Mouse (Mus musculus): ENCODE results near the gene Commd2. TPM values are rescaled to one million over a fixed set of nuclear protein-coding genes. Genes with fewer than 3 reads are reported as not detected.
A peak's percentile ranks its signal among the peaks of the same experiment; 100 is the strongest.

Gene Commd2
- total RNA-seq, 2 experiments from 2014 or later = 13.8 to 14.2 TPM

- intact Hi-C loops (cut with DNase I) = loop anchor here (1.0 kb wide), 1 partner anchor 159 kb away; no protein-coding TSS in a partner anchor
- peak; percentile 14 for DNase-seq (ENCODE audit: low spot score)
These were observed 26.1 kb downstream of the Commd2 start for GRCm38 (mm10) chr3:57625275-57625997.

DNA sequence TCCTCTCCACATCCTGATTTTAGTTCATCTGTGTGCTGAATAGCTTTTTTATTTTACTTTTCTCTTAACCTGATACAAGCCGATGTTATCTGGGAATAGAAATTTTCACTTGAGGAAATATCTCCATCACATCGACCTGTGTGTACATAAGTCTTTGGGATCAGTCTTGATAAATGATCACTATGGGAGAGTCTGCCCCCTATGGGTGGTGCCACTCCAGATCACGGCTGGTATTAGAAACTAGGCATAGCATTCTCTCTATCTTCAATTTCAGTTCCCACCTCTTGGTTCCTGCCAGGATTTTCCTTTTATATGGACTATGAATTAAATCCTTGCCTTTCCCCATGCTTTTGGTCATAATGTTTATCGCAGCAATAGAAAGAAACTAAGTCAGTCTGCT lies 31.8 kb downstream of the Commd2 start:
- DNase-seq (ENCODE audit: low spot score) = no peak
- intact Hi-C loops (cut with DNase I) = loop anchor here (5.0 kb wide), 1 partner anchor 352 kb away; no protein-coding TSS in a partner anchor

- intact Hi-C loops (cut with DNase I) = loop anchor here (1.0 to 2.0 kb wide), 2 partner anchors 39 to 145 kb away; no protein-coding TSS in a partner anchor
- DNase-seq (ENCODE audit: low spot score) = no peak
These were observed 35.9 kb downstream of the Commd2 start for GRCm38 (mm10) chr3:57615652-57616051.

GRCm38 (mm10) chr3:57612430-57612997 lies 39.0 kb downstream of the Commd2 start:
- DNase-seq (ENCODE audit: low spot score) = no peak
- intact Hi-C loops (cut with DNase I) = no loop called here

DNA sequence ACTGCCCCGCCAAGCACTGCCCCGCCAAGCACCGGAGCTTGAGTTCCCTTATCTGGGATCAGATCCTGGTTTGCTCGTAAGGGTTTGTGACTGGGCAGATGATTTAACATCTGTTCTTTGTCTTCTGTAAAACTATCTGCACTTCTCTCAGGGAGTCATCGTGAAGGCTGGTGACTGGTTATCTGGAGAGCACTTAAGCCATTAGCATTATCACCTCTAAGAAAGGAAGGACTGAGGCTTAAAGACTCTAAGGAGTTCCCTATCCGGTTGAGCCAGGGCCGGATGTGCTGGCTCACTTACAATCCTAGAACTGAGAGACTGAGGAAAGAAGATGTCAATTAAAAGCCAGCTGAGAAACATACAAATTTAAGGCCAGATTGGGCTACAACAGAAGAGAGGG lies 39.7 kb downstream of the Commd2 start:
- intact Hi-C loops (cut with DNase I) = no loop called here
- no peak for DNase-seq (ENCODE audit: low spot score)

- intact Hi-C loops (cut with DNase I) = loop anchor here (10.0 kb wide), 1 partner anchor 270 kb away; no protein-coding TSS in a partner anchor
- DNase-seq (ENCODE audit: low spot score) = peak; percentile 22
These were observed 46.9 kb downstream of the Commd2 start for GRCm38 (mm10) chr3:57604618-57605015.

GRCm38 (mm10) chr3:57603891-57604617 lies 47.5 kb downstream of the Commd2 start:
- no peak for DNase-seq (ENCODE audit: low spot score)
- intact Hi-C loops (cut with DNase I) = loop anchor here (10.0 kb wide), 1 partner anchor 269 kb away; no protein-coding TSS in a partner anchor

DNA sequence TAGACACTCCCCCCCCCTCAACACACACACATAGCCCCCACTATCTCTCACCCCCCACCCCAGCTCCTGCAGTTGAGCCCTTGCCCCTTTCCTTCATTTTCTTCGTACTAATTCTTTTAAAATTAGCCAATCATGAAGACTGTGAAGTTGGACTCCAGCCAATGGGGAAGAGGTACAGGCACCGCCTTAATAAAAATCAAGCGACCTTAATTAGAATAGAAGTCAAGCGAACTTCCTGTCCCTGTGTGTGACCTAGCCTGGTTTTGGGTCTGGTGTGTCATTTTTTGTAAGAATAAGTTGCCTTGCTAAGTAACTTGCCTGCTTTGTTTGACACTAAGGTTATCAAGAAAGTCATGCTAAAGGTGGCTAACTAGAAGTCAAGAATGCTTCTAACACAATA lies 48.9 kb downstream of the Commd2 start:
- no peak for DNase-seq (ENCODE audit: low spot score)

GRCm38 (mm10) chr3:57596566-57596965 lies 54.9 kb downstream of the Commd2 start:
- intact Hi-C loops (cut with DNase I) = no loop called here

More for the DNA sequence above, 48.9 kb downstream of the Commd2 start:
- intact Hi-C loops (cut with DNase I) = loop anchor here (10.0 kb wide), 1 partner anchor 268 kb away; no protein-coding TSS in a partner anchor

GRCm38 (mm10) chr3:57595506-57595905 lies 56.0 kb downstream of the Commd2 start:
- intact Hi-C loops (cut with DNase I) = no loop called here
- no peak for DNase-seq (ENCODE audit: low spot score)

More at GRCm38 (mm10) chr3:57596566-57596965, 54.9 kb downstream of the Commd2 start:
- no peak for DNase-seq (ENCODE audit: low spot score)

Small RNAs within 50 kb of the gene (microRNA-seq; reads per million reads assigned to microRNA genes)
- gene Mir6377 = not detected

Other genes starting within 250 kb of the Commd2 start
- under 1 TPM in 1 of 2 experiments, not detected in 1; 0.28 TPM for gene Tm4sf4, start 226.4 kb downstream of the Commd2 start, total RNA-seq (2021)
- gene Wwtr1, start 75.8 kb downstream of the Commd2 start, total RNA-seq (2021) = 10 to 100 TPM; 57.9 to 61.6 TPM
- gene Ankub1, start 41.1 kb upstream of the Commd2 start, total RNA-seq (2021) = not detected
- gene Rnf13, start 84.3 kb upstream of the Commd2 start, total RNA-seq (2021) = 10 to 100 TPM; 61.4 to 67.8 TPM
- gene Pfn2, start 196.4 kb upstream of the Commd2 start, total RNA-seq (2021) = 10 to 100 TPM; 34.3 to 34.7 TPM

Measured in heart, postnatal 25 days (tissue).